Mouse (Mus musculus) embryonic facial prominence, embryonic 12.5 days (tissue): ENCODE results near the gene Vps13d. TPM values are rescaled to one million over a fixed set of nuclear protein-coding genes. Genes with fewer than 3 reads are reported as not detected.
"Not testable (repeated sequence)": the region's sequence is repeated elsewhere in the genome, so short reads cannot be mapped to it uniquely, and the experiment has no call there.

Source experiments
- ATAC-seq: fragments of 200-750 bp; cut with Nextera tagmentation; 2 replicates; pipeline ENCODE4 v1.8.0; 2017; ENCODE audit not compliant: insufficient number of reproducible peaks, insufficient read depth, low FRiP score, low TSS enrichment
- H3K27ac ChIP-seq: fragments of 300-500 bp; sonication (generic); 2 replicates; pipeline ENCODE4 v1.5.1; 2016; ENCODE audit warnings: mild to moderate bottlenecking
- H3K27me3 ChIP-seq: fragments of 300-500 bp; sonication (generic); 2 replicates; pipeline ENCODE4 v1.6.1; 2016; ENCODE audit warnings: mild to moderate bottlenecking, moderate library complexity
- H3K36me3 ChIP-seq: fragments of 300-500 bp; sonication (generic); 2 replicates; pipeline ENCODE4 v1.6.1; 2016; ENCODE audit warnings: mild to moderate bottlenecking
- H3K4me1 ChIP-seq: fragments of 300-500 bp; sonication (generic); 2 replicates; pipeline ENCODE4 v1.6.1; 2016
- H3K4me2 ChIP-seq: fragments of 300-500 bp; sonication (generic); replicated peaks from 2 replicates; pipeline ENCODE4 v1.6.1; 2016; ENCODE audit warnings: mild to moderate bottlenecking, moderate library complexity
- H3K4me3 ChIP-seq: fragments of 300-500 bp; sonication (generic); 2 replicates; pipeline ENCODE4 v1.5.1; 2016; ENCODE audit warnings: mild to moderate bottlenecking
- H3K9ac ChIP-seq: fragments of 300-500 bp; sonication (generic); 2 replicates; pipeline ENCODE4 v1.6.1; 2016; ENCODE audit warnings: mild to moderate bottlenecking, moderate library complexity
- H3K9me3 ChIP-seq: fragments of 300-500 bp; sonication (generic); 2 replicates; pipeline ENCODE4 v1.6.1; 2016; ENCODE audit warnings: mild to moderate bottlenecking, moderate library complexity
- WGBS: fragments of 180-500 bp; shearing (Covaris S2); methylation state at CpG from one replicate; pipeline ENCODE4 v1.1.7; 2016; 5-methylcytosine and 5-hydroxymethylcytosine counted together
- polyA plus RNA-seq: library from polyadenylated mRNA; unstranded; fragments of >200 nt; fragmentation: Nextera tagmentation; extraction: Ambion mirVana; gene quantifications from 2 replicates; pipeline ENCODE4 v1.2.1, GENCODE M21; 2016

The Vps13d gene
- polyA plus RNA-seq, 1 experiment from 2014 or later, result 6.9 TPM

- H3K36me3 ChIP-seq, result peaks cover 31% of the 10 kb centered on the region
These were observed 6.2 kb downstream of the Vps13d start for GRCm38 (mm10) chr4:145188561-145188960.

GRCm38 (mm10) chr4:145187619-145188018 lies 7.2 kb downstream of the Vps13d start:
- 77% methylated on average over 2 of the region's 2 CpGs for WGBS
- H3K9me3 ChIP-seq, result no peaks in the 10 kb centered on the region
- H3K27me3 ChIP-seq, result no peaks in the 10 kb centered on the region
- H3K27ac ChIP-seq, result no peak overlapping the region
- H3K4me2 ChIP-seq, result no peak overlapping the region
- no peaks in the 10 kb centered on the region for H3K4me1 ChIP-seq
- H3K36me3 ChIP-seq, result peaks cover 31% of the 10 kb centered on the region
- H3K9ac ChIP-seq, result no peak overlapping the region
- no peak for ATAC-seq
- no peak overlapping the region for H3K4me3 ChIP-seq

More at GRCm38 (mm10) chr4:145188561-145188960, 6.2 kb downstream of the Vps13d start:
- H3K4me1 ChIP-seq, result peaks cover 4% of the 10 kb centered on the region; the same call in 1 of the 2 replicates
- no peak overlapping the region for H3K4me2 ChIP-seq
- H3K9me3 ChIP-seq, result no peaks in the 10 kb centered on the region
- H3K27ac ChIP-seq, result no peak overlapping the region
- no peaks in the 10 kb centered on the region for H3K27me3 ChIP-seq
- ATAC-seq, result no peak
- no peak overlapping the region for H3K9ac ChIP-seq
- H3K4me3 ChIP-seq, result no peak overlapping the region

DNA sequence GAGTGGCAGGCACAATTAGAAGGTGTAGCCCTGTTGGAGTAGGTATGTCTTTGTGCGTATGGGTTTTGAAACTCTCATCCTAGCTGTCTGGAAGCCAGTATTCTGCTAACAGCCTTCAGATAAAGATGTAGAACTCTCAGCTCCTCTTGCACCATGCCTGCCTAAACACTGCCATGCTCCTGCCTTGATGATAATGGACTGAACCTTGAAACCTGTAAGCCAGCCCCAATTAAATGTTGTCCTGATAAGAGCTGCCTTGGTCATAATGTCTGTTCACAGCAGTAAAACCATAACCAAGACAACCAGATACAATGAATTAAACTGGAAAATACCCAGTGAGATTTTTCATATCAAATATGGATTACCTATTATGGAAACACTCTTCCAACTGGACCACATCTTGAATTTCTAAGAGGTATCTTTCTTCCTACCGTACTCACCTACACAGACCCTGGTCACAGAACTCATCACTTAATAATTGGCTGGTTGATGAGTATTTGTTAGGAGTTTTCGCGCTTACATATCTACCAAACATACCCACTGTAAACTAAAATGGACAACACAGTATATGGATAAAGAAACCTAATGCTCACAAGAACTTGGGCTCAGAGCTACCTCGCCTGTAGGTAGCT lies 15.8 kb downstream of the Vps13d start:
- H3K4me2 ChIP-seq, result no peak overlapping the region
- no peak overlapping the region for H3K4me3 ChIP-seq
- 94% methylated on average over 5 of the region's 5 CpGs for WGBS
- no peak for ATAC-seq
- no peak overlapping the region for H3K27ac ChIP-seq
- H3K9me3 ChIP-seq, result no peaks in the 10 kb centered on the region
- H3K9ac ChIP-seq, result no peak overlapping the region
- H3K4me1 ChIP-seq, result no peaks in the 10 kb centered on the region
- no peaks in the 10 kb centered on the region for H3K27me3 ChIP-seq
- peaks cover 30% of the 10 kb centered on the region for H3K36me3 ChIP-seq

DNA sequence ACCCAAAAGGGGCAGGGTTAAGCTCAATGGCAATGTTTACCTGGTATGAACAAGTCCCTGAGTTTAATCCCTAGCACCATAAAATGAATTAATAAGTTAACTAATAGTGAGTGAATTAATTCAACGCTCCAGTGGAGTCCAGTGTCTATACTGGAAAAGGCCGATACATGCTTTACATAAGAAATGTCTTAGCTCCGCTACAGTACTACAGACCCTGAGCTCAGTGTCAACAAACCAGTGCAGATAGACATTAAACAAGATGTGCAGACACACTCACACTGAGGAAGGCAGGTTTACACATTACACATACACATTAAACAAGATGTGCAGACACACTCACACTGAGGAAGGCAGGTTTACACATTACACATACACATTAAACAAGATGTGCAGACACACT lies 29.3 kb downstream of the Vps13d start:
- not testable (repeated sequence) for H3K4me3 ChIP-seq, H3K9ac ChIP-seq, H3K27ac ChIP-seq, H3K4me1 ChIP-seq, H3K9me3 ChIP-seq, H3K4me2 ChIP-seq, ATAC-seq, H3K27me3 ChIP-seq
- peaks cover 81% of the 10 kb centered on the region for H3K36me3 ChIP-seq
- WGBS, result 98% methylated on average over 3 of the region's 3 CpGs

DNA sequence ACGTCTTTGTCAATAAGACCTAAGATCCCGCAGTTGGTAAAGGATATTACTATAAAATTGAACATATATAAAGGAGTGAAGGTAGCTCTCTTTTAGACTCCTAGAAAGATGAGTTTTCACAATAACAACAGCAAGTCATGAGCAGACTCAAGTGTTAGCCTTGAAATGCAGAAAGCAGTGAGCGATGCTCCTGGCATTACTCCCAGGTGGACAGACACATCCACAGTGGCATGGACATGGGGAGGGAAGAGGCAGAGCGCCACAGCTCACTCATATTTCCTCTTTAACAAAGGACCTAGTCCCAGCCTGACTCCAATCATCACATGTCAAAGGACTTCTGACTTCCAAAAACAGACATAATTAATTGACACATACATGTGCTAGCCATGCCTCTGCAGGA lies 30.7 kb downstream of the Vps13d start:
- no peak overlapping the region for H3K4me3 ChIP-seq
- H3K36me3 ChIP-seq, result peaks cover 79% of the 10 kb centered on the region
- ATAC-seq, result no peak
- no peaks in the 10 kb centered on the region for H3K27me3 ChIP-seq
- H3K27ac ChIP-seq, result no peak overlapping the region
- H3K4me2 ChIP-seq, result no peak overlapping the region
- no peak overlapping the region for H3K9ac ChIP-seq
- whole genome bisulfite sequencing, result 89% methylated on average over 4 of the region's 4 CpGs
- no peaks in the 10 kb centered on the region for H3K4me1 ChIP-seq
- H3K9me3 ChIP-seq, result no peaks in the 10 kb centered on the region

DNA sequence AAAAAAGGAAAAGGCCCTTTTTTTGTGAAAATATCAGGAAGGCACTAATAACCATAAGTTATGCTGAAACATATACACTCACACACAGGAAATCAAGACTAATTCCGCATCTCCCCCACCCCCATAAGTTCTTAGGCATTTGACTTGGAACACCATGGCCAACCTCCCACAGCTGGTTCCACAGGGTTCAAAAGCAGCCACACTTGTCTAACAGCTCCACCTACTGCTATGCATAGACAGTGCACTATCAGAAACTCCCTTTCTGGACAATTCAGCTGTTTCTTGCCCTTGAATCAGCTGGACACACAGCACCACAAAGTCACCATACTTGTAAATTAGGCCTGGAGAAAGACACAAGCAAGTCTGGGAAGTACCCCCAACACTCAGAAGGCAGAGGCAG lies 33.6 kb downstream of the Vps13d start:
- H3K9ac ChIP-seq, result no peak overlapping the region
- no peak for ATAC-seq
- H3K27me3 ChIP-seq, result no peaks in the 10 kb centered on the region
- no peak overlapping the region for H3K4me3 ChIP-seq
- H3K27ac ChIP-seq, result no peak overlapping the region
- H3K36me3 ChIP-seq, result peaks cover 80% of the 10 kb centered on the region
- 76% methylated on average over 1 of the region's 1 CpGs for WGBS
- no peaks in the 10 kb centered on the region for H3K4me1 ChIP-seq
- no peaks in the 10 kb centered on the region for H3K9me3 ChIP-seq
- H3K4me2 ChIP-seq, result no peak overlapping the region

DNA sequence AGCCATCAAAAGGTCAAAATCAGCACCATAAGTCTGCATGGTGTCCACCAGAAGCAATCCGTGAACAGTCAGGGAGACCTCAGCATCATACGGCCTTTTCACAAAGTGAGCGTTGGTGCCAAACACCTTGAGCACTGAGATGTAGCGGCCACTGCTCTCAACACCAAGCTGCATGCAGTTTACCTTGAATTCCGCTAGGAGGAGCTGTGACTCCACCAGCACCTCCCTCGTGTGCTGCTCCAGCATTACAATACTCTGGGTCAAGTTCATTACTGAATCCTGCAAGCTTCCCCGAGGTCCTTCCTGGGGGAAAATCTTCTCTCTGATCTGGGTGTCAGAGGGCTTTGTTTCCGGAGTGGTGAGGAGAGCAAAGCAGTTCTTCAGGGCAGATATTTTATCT lies 38.8 kb downstream of the Vps13d start:
- no peak for ATAC-seq
- Histone ChIP-seq H3K36me3 (peaks cover 68% of the 10 kb centered on the region), H3K27ac (no peak overlapping the region), H3K4me2 (no peak overlapping the region), H3K9ac (no peak overlapping the region), H3K4me3 (no peak overlapping the region), H3K27me3 (no peaks in the 10 kb centered on the region), H3K4me1 (no peaks in the 10 kb centered on the region), H3K9me3 (no peaks in the 10 kb centered on the region)
- 47% methylated on average over 8 of the region's 8 CpGs for WGBS

- WGBS, result 97% methylated on average over 1 of the region's 1 CpGs
- Histone ChIP-seq H3K9ac (no peak overlapping the region), H3K4me3 (no peak overlapping the region), H3K27me3 (no peaks in the 10 kb centered on the region), H3K36me3 (peaks cover 53% of the 10 kb centered on the region), H3K27ac (no peak overlapping the region), H3K9me3 (no peaks in the 10 kb centered on the region), H3K4me1 (no peaks in the 10 kb centered on the region), H3K4me2 (no peak overlapping the region)
- ATAC-seq, result no peak
These were observed 43.7 kb downstream of the Vps13d start for GRCm38 (mm10) chr4:145151103-145151486.

DNA sequence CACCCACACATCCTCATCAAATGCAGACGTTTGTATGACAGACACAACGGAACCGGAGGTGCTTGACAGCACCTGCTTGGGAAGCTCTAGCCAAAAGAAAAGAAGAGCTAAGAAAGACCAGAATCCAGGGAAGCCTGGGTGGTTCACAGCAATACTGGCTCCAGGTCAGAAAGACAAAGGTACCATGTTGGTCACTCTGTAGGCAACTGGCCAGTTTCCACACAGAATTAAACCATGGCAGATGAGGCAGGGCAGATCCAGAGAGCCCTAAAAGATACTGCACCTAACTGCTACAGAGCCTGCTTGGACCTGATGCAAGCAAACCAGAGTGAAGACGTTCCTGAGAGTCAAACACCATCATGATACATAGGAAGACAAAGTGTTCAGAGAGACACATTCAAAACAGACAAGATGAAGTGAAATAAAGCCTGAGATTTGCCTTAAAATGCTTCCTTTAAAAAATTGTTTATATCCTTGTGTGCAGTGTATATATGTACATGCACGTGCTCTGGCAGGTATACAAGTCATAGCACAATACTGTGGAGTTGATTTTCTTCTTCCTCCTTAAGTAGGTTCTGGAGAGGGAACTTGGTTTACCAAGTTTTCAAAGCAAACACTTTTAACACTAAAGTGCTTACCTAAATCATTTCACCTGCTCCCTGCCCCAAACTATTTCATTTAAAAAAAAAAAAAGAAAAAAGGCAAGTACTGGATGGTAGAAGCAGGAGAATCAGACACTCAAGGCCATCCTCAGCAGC lies 44.3 kb downstream of the Vps13d start:
- H3K4me2 ChIP-seq, result no peak overlapping the region
- peaks cover 48% of the 10 kb centered on the region for H3K36me3 ChIP-seq
- H3K4me1 ChIP-seq, result no peaks in the 10 kb centered on the region
- no peak overlapping the region for H3K9ac ChIP-seq
- H3K27me3 ChIP-seq, result no peaks in the 10 kb centered on the region
- 80% methylated on average over 5 of the region's 5 CpGs for WGBS
- H3K4me3 ChIP-seq, result no peak overlapping the region
- ATAC-seq, result no peak
- H3K27ac ChIP-seq, result no peak overlapping the region
- no peaks in the 10 kb centered on the region for H3K9me3 ChIP-seq

DNA sequence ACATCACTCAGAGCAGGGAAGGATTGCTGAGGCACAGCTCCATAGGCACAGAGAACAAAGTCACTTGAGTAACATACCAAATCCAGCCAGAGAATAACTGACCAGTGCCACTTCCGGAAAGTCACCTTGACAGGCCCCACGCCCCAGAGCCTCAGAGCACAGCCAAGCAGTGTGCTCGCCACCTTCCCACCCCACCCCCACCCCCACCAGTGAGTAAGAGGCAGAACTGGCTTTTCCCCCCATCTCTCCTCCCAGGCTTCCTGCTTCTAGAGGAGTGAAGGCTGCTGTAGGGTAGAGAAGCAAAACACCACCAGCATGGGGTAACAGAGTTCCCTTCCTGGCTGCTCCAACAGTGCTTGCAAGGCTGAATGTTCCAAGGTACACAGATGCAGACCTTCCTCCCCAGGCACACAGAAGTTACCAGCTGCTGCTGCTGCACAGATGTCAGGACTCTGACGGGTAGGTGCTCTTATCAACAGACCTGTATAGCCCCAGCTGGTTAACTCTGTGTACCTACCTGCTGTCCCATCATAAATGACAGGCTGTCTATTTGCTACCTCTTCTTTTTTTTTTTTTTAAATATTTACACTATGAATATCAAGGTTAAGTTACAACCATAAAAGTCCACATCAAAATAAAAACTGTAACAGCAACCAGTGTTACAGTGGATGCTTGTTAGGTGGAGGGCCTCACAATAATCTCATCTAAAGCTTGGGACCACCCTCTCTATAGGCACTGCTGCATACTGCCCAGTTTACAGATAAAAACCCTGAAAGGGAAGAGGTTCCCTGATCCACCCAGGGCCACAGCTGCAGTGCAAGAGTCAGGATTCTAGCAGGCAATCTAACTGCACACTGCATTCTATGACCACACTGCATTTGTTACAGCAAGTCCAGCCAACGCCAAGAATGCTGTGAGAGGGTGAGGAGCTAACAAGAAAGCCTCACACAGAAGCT lies 47.5 kb downstream of the Vps13d start:
- no peak overlapping the region for H3K4me3 ChIP-seq
- no peak overlapping the region for H3K27ac ChIP-seq
- no peaks in the 10 kb centered on the region for H3K9me3 ChIP-seq
- 73% methylated on average over 5 of the region's 5 CpGs for WGBS
- H3K27me3 ChIP-seq, result no peaks in the 10 kb centered on the region
- no peaks in the 10 kb centered on the region for H3K4me1 ChIP-seq
- H3K4me2 ChIP-seq, result no peak overlapping the region
- H3K36me3 ChIP-seq, result peaks cover 40% of the 10 kb centered on the region
- H3K9ac ChIP-seq, result no peak overlapping the region
- ATAC-seq, result no peak

DNA sequence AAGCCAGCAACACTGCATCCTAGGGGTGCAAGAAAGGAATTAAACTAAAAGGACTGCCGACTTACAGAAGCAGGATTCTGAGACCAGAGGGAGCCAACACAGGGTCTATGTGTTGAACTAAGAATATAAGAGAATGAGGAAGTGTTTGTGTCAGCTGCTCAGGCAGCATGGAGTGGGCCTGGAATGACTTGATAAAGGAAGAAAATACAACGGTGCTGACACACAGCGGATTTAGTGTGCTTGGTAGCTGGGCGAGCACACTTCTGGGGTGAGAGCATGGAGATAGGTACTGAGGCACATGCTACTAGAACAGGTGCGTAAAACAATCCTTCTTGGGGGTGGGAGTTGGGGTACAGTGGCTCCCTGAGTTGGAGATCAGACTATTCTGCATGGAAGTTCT lies 51.3 kb downstream of the Vps13d start:
- WGBS, result 85% methylated on average over 5 of the region's 5 CpGs
- Histone ChIP-seq H3K27ac (no peak overlapping the region), H3K4me1 (no peaks in the 10 kb centered on the region), H3K9me3 (no peaks in the 10 kb centered on the region; the same call in 1 of the 2 replicates), H3K4me2 (no peak overlapping the region), H3K27me3 (no peaks in the 10 kb centered on the region), H3K9ac (no peak overlapping the region), H3K36me3 (peaks cover 51% of the 10 kb centered on the region), H3K4me3 (no peak overlapping the region)
- no peak for ATAC-seq
